Mouse (Mus musculus) embryonic fibroblast, embryonic 13.5 days (primary cell): Measurements from ENCODE around the gene Slc25a1.

Source experiments
- CTCF ChIP-seq: IDR thresholded peaks from 2 replicates; pipeline ENCODE4 v1.5.1; 2011; ENCODE audit warnings: mild to moderate bottlenecking, control low read depth, low read length, moderate library complexity, borderline replicate concordance; ENCODE audit not compliant: insufficient read depth
- POLR2A ChIP-seq: IDR thresholded peaks from 2 replicates; pipeline ENCODE4 v1.6.1; 2011; ENCODE audit warnings: low read depth, mild to moderate bottlenecking, control low read depth, low read length, moderate library complexity

GRCm38 (mm10) chr16:17933594-17934444 lies 5.8 kb upstream of the Slc25a1 start:
- TF ChIP-seq CTCF (no peak), POLR2A (no peak)
